Mouse (Mus musculus): ENCODE data around the gene Man1a.

GRCm38 (mm10) chr10:53978647-53979046, 97.8 kb downstream of the Man1a start:
- no peak for TF ChIP-seq MYOD1 (IDR thresholded peaks at IDR 0.05; ENCODE audit: control insufficient read depth, insufficient read length, low read depth)
- TF ChIP-seq CTCF (IDR thresholded peaks at IDR 0.05; ENCODE audit: control insufficient read depth, insufficient read depth, insufficient read length): no peak
- no peak for TF ChIP-seq CEBPB (IDR thresholded peaks at IDR 0.05; ENCODE audit: low read depth)
- no peak for TF ChIP-seq MYOG (IDR thresholded peaks at IDR 0.05; ENCODE audit: control insufficient read depth, extremely low read depth, insufficient read length)
- no peak for TF ChIP-seq USF1 (IDR thresholded peaks at IDR 0.05; ENCODE audit: low read depth)
- no peak for TF ChIP-seq FOSL1 (IDR thresholded peaks at IDR 0.05; ENCODE audit: insufficient read depth, low read length, poor library complexity, severe bottlenecking)
